Mouse (Mus musculus) cerebellum, adult 2 months (tissue): ENCODE data around the gene Vps26a.

Source experiments
- CTCF ChIP-seq: fragments of 200-500 bp; IDR thresholded peaks from 2 replicates; pipeline ENCODE4 v1.5.1; 2011; ENCODE audit warnings: low read depth, mild to moderate bottlenecking, control low read depth, low read length, moderate library complexity, borderline replicate concordance; ENCODE audit not compliant: insufficient read depth
- POLR2A ChIP-seq: fragments of 200-500 bp; IDR thresholded peaks from 2 replicates; pipeline ENCODE4 v1.6.1; 2011; ENCODE audit warnings: low read length, control low read depth, borderline replicate concordance; ENCODE audit not compliant: insufficient read depth

DNA sequence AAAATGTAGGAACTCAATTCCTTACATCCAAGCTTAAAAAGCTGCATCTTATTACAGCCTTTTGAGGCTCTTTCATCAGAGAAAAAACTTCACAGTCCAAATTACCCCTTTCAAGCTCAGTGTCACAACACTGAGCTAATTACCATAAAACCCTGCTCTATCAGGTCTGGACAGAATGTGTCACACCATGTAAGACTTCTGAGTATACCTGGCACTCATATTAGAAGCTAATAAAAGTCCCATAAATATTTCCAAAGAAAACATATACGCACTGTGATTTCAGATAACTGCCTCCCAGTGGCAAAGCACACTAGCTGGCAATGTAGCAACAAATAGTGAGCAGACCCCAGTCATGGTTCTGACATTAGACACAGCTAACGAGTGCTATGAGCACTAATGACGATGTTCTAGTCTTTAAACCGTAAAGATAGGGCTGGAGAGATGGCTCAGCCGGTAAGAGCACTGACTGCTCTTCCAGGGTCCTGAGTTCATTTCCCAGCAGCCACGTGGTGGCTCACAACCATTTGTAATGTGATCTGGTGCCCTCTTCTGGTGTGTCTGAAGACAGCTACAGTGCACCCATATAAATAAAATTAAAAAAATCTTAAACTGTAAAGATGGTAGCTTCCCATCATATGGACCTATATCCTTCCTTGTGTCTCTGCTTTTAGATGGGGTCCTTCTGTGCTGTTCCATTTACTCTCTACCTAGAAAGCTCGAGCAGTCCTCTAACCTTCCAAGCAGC lies 5.3 kb downstream of the Vps26a start:
- TF ChIP-seq POLR2A (no peak), CTCF (no peak)
